Mouse (Mus musculus) gastrocnemius, adult 8-10 months (tissue): Measurements from ENCODE around the gene Ldlrad3. TPM values are rescaled to one million over a fixed set of nuclear protein-coding genes. Genes with fewer than 3 reads are reported as not detected.

Experiments
- DNase-seq, 2 experiments: peaks; one replicate each; pipeline ENCODE4 v3.0.0; 2022; ENCODE audit warnings: low spot score in 2 of 2
- total RNA-seq, 4 experiments: library from RNA; stranded (reverse); gene quantifications; 2 replicates each; pipeline ENCODE4 v1.2.4; 2022

The Ldlrad3 gene
- total RNA-seq: 1 to 10 TPM; 3.4 to 4.9 (median 3.8) TPM

DNA sequence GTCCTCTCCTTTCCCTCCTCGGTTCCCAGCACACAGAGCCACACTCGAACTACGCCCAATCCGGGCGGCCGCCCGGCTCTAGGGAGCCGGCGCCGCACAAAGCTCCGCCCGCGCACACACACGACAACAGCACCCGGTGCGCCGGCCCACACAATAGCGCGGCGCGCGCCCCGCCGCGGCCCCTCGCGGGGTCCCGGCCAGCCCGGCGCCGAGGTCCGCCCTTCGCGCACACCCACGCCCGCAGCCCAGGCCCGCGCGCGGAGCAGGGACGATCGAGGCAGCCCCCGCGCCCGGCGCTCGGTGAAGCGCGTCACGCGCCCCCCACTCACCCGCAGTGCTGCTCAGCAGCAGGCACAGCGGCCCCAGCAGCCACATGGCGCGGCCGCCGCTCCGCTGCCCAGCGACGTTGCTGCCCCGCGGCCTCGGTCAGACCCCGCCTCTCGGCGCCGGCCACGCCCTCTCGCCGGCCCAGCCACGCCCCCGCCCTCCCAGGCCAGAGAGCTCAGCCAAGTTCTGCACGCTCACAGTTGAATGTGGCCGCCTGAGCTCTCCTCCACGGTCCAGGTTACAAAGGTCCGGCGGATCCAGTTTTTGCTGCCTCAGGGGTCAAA, at the start of gene Ldlrad3:
Ldlrad3 (minus strand) TSS at position 435 of the 611 bp plus-strand sequence.
- DNase-seq: peak; percentile 81 to 87

- no peak for DNase-seq
Observed at GRCm38 (mm10) chr2:102231470-102231869, 45.3 kb upstream of the Ldlrad3 start.

DNA sequence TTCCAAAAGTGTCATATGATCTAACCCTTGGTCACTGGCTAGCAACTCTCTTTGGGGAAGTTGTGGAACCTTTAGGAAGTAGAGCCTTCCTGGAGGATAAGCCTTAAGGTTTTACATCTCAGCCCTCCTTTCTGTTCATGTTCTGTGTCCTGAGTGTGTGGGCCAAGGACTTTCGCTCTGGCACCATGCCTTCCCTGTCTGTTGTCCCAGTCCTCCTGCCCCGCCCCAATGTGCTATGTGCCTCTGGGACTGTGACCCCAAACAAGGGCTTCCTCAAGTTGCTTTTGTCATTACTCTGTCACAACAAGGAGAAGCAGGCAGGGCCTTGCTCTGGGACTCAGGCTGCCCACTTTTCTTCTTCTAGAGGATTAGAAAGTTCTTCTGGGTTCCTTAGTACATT, 42.9 kb upstream of the Ldlrad3 start:
- peak in 1 of 2 experiments; percentile 21 for DNase-seq

DNA sequence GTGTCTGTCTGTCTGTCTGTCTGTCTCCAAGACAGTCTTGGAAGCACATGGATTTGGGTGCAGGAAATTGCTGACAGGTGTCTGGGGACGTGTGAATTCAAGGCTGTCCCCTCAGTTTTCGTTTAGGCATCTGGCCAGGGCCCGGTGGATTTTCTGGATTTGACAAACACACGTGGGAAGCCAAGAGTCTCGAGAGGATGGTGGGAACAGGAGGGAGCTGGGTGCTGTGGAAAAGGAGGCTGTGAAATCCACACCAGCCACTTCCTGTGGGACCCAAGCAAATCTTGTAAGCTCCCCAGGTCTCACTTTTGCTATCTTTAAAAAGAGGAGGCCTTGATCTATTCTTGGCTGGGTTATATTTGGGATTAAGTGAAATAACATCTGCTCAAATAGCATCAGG, 42.1 kb upstream of the Ldlrad3 start:
- peak in 1 of 2 experiments; percentile 3 for DNase-seq

GRCm38 (mm10) chr2:102227839-102228238, 41.7 kb upstream of the Ldlrad3 start:
- no peak for DNase-seq

DNA sequence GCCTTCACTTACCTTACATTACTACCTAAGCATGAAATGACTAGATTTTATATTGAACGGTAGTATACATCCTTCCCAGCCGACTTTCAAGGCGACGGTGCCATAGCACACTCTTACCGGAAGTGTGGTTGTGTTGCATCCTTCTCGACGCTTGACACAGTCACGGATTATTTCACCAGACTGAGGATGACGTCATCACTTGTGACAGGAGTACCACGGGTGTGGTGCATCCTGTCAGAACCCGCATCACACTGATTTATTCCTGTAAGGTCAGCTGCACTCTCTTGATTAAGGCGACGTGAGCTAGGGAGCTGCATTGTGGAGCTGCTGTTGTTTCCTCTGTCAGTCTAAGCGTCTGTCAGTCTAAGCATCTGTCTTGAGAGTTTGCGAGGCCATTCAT, 40.1 kb upstream of the Ldlrad3 start:
- DNase-seq: no peak

- no peak for DNase-seq
Observed at GRCm38 (mm10) chr2:102223355-102224128, 37.4 kb upstream of the Ldlrad3 start.

DNA sequence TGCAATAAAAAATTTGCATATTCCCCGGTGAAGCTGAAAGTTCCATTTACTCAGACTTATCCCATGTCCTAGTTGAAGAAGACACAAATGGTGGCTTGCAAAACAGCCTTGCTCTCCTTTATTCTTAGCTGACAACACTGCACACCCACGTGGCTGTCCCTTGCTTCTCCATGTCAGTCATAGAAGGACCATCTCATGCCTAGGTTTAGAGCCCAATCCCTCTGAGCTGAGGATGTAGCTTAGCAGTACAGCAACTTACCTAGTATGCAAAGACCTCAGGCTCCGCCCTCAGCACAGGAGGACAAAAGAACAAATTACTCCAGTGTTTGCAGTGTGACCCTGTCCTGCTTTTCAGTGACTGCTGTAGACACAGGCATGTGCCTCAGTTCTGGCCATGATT, 36.6 kb upstream of the Ldlrad3 start:
- no peak for DNase-seq

DNA sequence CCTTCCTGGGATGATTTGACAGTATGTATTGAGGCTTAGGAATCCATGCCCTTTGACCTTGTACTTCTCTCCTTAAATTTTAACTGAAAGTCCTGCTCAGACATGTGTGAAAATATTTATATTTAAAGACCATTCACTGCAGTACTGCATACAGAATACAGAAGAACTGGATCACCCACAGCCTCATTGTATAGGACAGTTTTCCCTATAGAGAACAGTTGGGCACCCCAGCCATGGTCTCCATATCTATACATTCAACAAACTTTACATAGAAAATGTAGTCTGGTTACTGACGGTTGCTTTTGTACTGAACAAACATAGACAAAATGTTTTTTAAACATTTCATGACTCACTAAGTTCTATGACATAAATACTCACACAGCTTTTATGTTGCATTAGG, 30.6 kb upstream of the Ldlrad3 start:
- no peak for DNase-seq

- DNase-seq: no peak
Observed at GRCm38 (mm10) chr2:102212096-102212495, 25.9 kb upstream of the Ldlrad3 start.

DNA sequence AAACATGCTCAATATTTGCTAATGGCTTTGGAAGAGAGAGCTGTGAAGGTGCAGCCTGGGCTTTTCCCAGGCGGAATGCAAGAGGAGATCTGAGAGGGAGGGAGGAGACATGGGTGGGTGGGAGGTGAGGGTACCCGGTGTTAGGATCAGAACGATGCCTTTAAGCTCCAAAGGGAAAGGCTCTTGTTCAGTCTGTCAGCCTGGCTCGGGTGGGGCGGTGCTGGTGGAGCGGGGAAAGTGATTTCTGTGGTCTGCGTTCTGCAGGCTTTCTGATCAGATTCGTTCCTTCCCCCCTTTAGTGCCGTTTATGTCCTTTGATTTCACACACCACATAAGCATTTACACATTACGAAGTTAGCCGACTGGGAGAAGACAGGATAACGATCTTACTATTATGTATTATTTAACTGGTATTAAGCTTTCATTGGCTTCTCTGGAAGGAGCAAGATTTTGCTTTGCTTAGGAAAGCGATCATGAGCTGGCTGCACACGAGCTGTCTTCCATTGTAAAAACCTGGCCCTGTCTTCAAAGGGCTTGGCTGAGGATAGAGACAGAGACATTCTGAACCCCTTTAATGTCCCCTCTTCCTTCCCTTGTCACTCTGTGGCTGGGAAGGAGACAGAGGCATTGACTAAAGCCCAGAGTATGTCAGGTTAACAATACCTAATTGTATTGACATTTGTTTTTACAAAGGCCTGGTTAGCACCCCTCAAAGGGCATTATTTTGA, 19.7 kb upstream of the Ldlrad3 start:
- no peak for DNase-seq

DNA sequence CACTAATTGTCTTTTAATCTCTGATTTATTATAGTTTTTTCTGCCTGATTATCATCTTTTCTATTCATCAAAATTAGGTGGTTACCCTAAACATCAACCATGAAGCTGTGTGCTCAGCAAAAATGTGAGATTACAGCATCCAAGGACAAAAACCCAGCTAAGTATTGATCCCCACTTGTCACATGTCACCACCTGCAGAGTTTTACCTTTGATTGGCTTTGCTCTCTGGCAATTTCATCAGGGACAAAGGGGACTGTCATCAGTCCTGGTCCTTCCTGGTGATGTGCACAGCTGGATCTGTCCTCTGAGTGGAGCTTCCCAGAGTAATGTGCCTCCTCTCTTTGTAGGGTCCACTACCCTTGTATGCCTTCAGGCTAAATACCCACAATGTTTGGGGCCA, 17.3 kb upstream of the Ldlrad3 start:
- no peak for DNase-seq

DNA sequence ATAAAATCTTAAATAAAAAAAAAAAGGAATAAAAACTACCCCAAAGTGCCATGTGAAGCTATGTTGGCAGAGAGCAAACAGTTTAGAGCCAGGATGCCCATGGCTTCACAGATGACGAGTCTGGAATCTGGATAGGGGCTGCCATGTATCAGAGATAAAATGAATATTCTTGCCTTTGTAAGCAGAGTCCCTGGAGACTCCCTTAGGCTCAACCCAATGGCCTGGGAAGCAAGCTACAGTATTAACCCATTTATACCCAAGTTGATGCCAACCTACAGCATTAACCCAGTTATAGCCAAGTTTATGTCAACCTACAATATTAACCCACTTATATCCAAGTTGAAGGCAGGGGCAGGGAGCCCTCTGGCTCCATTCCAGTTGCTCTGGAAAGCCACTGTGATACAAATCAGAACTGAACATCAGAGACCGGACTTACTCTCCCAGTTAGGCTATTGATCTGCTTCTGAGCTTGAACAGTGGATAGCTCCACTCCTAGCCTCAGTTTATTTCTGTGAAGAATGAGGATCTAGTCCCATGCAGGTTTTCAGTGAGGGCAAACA, 16.1 kb upstream of the Ldlrad3 start:
- DNase-seq: no peak

GRCm38 (mm10) chr2:102201198-102201948, 15.2 kb upstream of the Ldlrad3 start:
- DNase-seq: peak; percentile 25 to 48

GRCm38 (mm10) chr2:102197332-102197731, 11.1 kb upstream of the Ldlrad3 start:
- no peak for DNase-seq

GRCm38 (mm10) chr2:102196709-102197108, 10.5 kb upstream of the Ldlrad3 start:
- DNase-seq: peak; percentile 21 to 47

- no peak for DNase-seq
Observed at GRCm38 (mm10) chr2:102195494-102195893, 9.3 kb upstream of the Ldlrad3 start.

DNA sequence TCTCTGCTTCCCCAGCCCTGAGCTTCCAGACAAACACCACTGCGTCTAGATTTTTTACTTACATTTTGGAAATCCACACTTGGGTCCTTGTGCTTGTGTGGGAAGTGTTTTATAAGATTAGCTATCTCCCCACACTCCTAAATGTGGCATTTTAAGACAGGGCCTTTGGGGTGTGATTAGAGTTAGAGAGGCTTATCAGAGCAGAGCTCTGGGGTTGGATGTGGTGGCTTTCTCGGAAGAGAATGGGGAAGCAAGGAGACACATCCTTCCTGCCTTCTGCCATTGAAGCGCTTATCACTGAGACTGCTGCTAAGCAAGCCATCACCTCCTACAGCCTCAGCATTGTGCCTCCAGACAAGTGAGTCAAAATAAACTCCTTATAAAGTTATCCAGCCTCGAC, 8.1 kb upstream of the Ldlrad3 start:
- DNase-seq: no peak

GRCm38 (mm10) chr2:102192943-102193820, 7.0 kb upstream of the Ldlrad3 start:
- DNase-seq: peak; percentile 35 to 70

DNA sequence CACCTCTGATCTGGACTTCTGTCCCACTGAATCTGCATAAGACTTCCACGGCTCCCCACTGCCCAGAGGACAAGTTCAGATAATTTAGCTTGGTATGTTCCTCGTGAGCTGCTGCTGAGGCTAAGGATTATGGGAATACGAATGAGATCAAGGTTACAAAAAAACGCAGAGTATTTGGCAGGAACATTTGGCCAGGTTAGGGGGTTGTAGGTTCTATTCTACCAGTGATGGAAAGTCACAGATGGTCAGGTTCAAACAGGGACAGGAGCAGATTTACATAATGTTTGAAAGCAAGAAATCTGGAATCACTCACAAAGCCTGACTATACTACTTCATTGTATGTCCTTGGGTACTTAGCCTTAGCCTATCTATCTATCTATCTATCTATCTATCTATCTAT, 5.6 kb upstream of the Ldlrad3 start:
- DNase-seq: no peak
